Mouse (Mus musculus) mammary gland, adult 2 months (tissue): ENCODE results near the gene Olfr586. TPM values are rescaled to one million over a fixed set of nuclear protein-coding genes. Genes with fewer than 3 reads are reported as not detected.

Source experiments
- polyA plus RNA-seq: library from polyadenylated mRNA; depleted of rRNA; stranded (reverse); fragments of >200 nt; gene quantifications from 2 replicates; pipeline ENCODE4 v1.2.3, GENCODE M21; 2012; ENCODE audit warnings: low replicate concordance; rRNA removed

Olfr586 gene
- not detected in 2 replicates for polyA plus RNA-seq

GRCm38 (mm10) chr7:103125538-103125937 lies at the start of gene Olfr586:
Gene Olfr586 (minus strand): TSS chr7:103125638.

GRCm38 (mm10) chr7:103156256-103156655 lies 30.8 kb upstream of the Olfr586 start, which contains the start of gene Olfr589:
Gene Olfr589 (minus strand): TSS chr7:103156356.

DNA sequence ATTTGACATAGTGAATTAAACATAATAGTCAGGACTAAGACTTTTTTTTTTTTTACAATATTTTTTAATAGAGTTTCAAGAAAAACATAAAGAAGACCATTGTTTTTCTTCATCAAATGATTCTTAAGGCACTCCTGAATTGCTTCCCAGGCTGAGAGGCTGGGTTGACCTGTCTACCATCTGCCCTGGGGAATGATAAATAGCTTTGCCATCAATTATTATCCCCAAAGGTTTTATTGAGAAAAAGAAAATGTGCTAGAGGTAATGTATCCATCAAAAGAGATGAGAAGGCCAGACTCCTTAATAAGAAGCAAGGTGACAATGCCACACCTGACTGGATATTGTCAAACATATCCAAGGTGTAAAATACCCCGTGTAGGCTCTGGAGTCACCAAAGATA lies 15.1 kb upstream of the Olfr586 start, which contains the start of gene Olfr588-ps1:
TSS of gene Olfr588-ps1 (plus strand) at position 301 of the 400 bp plus-strand sequence.

DNA sequence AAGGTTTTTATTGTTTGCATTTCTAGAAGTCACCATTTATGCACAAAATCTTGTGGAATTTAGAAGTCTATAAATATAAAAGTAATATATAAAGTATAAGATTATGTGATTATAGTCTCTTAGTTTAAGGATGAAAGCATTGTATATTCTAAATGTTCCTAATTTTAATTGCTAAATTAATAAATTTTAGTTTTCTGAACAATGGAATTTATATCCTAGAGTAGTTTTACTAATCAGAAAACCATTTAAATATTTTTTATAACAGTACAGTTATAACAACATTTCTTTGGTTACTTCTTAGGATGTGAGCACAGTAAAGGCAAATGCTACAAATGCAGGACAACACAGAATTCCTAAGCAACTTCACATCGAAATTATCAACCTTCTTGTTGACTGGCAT lies 28.0 kb downstream of the Olfr586 start, which contains the start of gene Olfr585:
TSS of gene Olfr585 (plus strand) at position 301 of the 400 bp plus-strand sequence.

GRCm38 (mm10) chr7:103081585-103081984 lies 43.9 kb downstream of the Olfr586 start, which contains the start of gene Olfr584:
Gene Olfr584 (plus strand): TSS chr7:103081885.

Other genes starting within 250 kb of the Olfr586 start
- gene Olfr568, start 248.5 kb downstream of the Olfr586 start, polyA plus RNA-seq = not detected in 2 replicates
- gene Olfr569, start 234.8 kb downstream of the Olfr586 start, polyA plus RNA-seq = not detected in 2 replicates
- gene Olfr570, start 231.1 kb downstream of the Olfr586 start, polyA plus RNA-seq = not detected in 2 replicates
- gene Olfr571, start 208.1 kb downstream of the Olfr586 start, polyA plus RNA-seq = not detected in 2 replicates
- not detected in 2 replicates for gene Olfr572, start 201.2 kb downstream of the Olfr586 start, polyA plus RNA-seq
- gene Olfr573-ps1, start 183.1 kb downstream of the Olfr586 start, polyA plus RNA-seq = not detected in 2 replicates
- gene Olfr574, start 177.2 kb downstream of the Olfr586 start, polyA plus RNA-seq = not detected in 2 replicates
- gene Olfr575, start 166.9 kb downstream of the Olfr586 start, polyA plus RNA-seq = not detected in 2 replicates
- gene Olfr576, start 163.0 kb downstream of the Olfr586 start, polyA plus RNA-seq = not detected in 2 replicates
- not detected in 2 replicates for gene Olfr577, start 149.7 kb downstream of the Olfr586 start, polyA plus RNA-seq
- not detected in 2 replicates for gene Olfr578, start 136.3 kb downstream of the Olfr586 start, polyA plus RNA-seq
- not detected in 2 replicates for gene Olfr582, start 87.6 kb downstream of the Olfr586 start, polyA plus RNA-seq
- gene Olfr583, start 74.3 kb downstream of the Olfr586 start, polyA plus RNA-seq = not detected in 2 replicates
- not detected in 2 replicates for gene Olfr584, start 43.8 kb downstream of the Olfr586 start, polyA plus RNA-seq
- not detected in 2 replicates for gene Olfr585, start 27.9 kb downstream of the Olfr586 start, polyA plus RNA-seq
- gene Olfr588-ps1, start 15.2 kb upstream of the Olfr586 start, polyA plus RNA-seq = not detected in 2 replicates
- gene Olfr589, start 30.7 kb upstream of the Olfr586 start, polyA plus RNA-seq = not detected in 2 replicates
- not detected in 2 replicates for gene Olfr591, start 52.7 kb upstream of the Olfr586 start, polyA plus RNA-seq
- not detected in 2 replicates for gene Olfr592, start 59.2 kb upstream of the Olfr586 start, polyA plus RNA-seq
- gene Olfr593, start 86.2 kb upstream of the Olfr586 start, polyA plus RNA-seq = not detected in 2 replicates
- gene Olfr594, start 91.4 kb upstream of the Olfr586 start, polyA plus RNA-seq = not detected in 2 replicates
- not detected in 2 replicates for gene Usp17ld, start 126.9 kb upstream of the Olfr586 start, polyA plus RNA-seq
- gene Olfr596, start 180.0 kb upstream of the Olfr586 start, polyA plus RNA-seq = not detected in 2 replicates
- not detected in 2 replicates for gene Olfr597, start 190.7 kb upstream of the Olfr586 start, polyA plus RNA-seq
- gene Olfr598, start 197.9 kb upstream of the Olfr586 start, polyA plus RNA-seq = not detected in 2 replicates
- not detected in 2 replicates for gene Olfr599, start 210.3 kb upstream of the Olfr586 start, polyA plus RNA-seq
- not detected in 2 replicates for gene Olfr600, start 224.0 kb upstream of the Olfr586 start, polyA plus RNA-seq
- gene Olfr601, start 237.0 kb upstream of the Olfr586 start, polyA plus RNA-seq = not detected in 2 replicates